Mouse (Mus musculus) neural tube, embryonic 14.5 days (tissue): Measurements from ENCODE around the gene Serpina10. TPM values are rescaled to one million over a fixed set of nuclear protein-coding genes. Genes with fewer than 3 reads are reported as not detected.
"Not testable (repeated sequence)": the region's sequence is repeated elsewhere in the genome, so short reads cannot be mapped to it uniquely, and the experiment has no call there.

Experiments used
- ATAC-seq: fragments of 200-750 bp; cut with Nextera tagmentation; 2 replicates; pipeline ENCODE4 v1.8.0; 2017; ENCODE audit warnings: low read depth, mild to moderate bottlenecking, moderate TSS enrichment, moderate library complexity
- H3K27ac ChIP-seq: fragments of 300-500 bp; sonication (generic); 2 replicates; pipeline ENCODE4 v1.5.1; 2014; ENCODE audit warnings: low read depth, mild to moderate bottlenecking, control low read depth, low read length, moderate library complexity, mixed read lengths
- H3K27me3 ChIP-seq: fragments of 300-500 bp; sonication (generic); 2 replicates; pipeline ENCODE4 v1.6.1; 2014; ENCODE audit warnings: low read length; ENCODE audit not compliant: control insufficient read depth, insufficient read depth
- H3K36me3 ChIP-seq: fragments of 300-500 bp; sonication (generic); 2 replicates; pipeline ENCODE4 v1.6.1; 2014; ENCODE audit warnings: low read length, mixed read lengths; ENCODE audit not compliant: control insufficient read depth, insufficient read depth
- H3K4me1 ChIP-seq: fragments of 300-500 bp; sonication (generic); 2 replicates; pipeline ENCODE4 v1.6.1; 2014; ENCODE audit warnings: low read length; ENCODE audit not compliant: control insufficient read depth, insufficient read depth
- H3K4me2 ChIP-seq: fragments of 300-500 bp; sonication (generic); 2 replicates; pipeline ENCODE4 v1.6.1; 2014; ENCODE audit warnings: mild to moderate bottlenecking, low read depth, low read length, control low read depth
- H3K4me3 ChIP-seq: fragments of 300-500 bp; sonication (generic); 2 replicates; pipeline ENCODE4 v1.5.1; 2014; ENCODE audit warnings: low read depth, low read length, control low read depth, mixed read lengths
- H3K9ac ChIP-seq: fragments of 300-500 bp; sonication (generic); replicated peaks from 2 replicates; pipeline ENCODE4 v1.6.1; 2014; ENCODE audit warnings: low read depth, mild to moderate bottlenecking, control low read depth, low read length, mixed read lengths
- H3K9me3 ChIP-seq: fragments of 300-500 bp; sonication (generic); 2 replicates; pipeline ENCODE4 v1.6.1; 2016; ENCODE audit warnings: low read length; ENCODE audit not compliant: control insufficient read depth
- WGBS: fragments of 180-500 bp; shearing (Covaris S2); extraction: QIAGEN DNeasy Blood & Tissue Kit; methylation state at CpG from one replicate; pipeline ENCODE4 v1.1.7; 2014; 5-methylcytosine and 5-hydroxymethylcytosine counted together
- polyA plus RNA-seq: library from polyadenylated mRNA; unstranded; fragments of >200 nt; fragmentation: Nextera tagmentation; extraction: Ambion mirVana; gene quantifications from 2 replicates; pipeline ENCODE4 v1.2.1, GENCODE M21; 2014

The Serpina10 gene
- 0.18 TPM in 1 of 2 replicates, not detected in the other for polyA plus RNA-seq

GRCm38 (mm10) chr12:103631203-103631612, at the start of gene Serpina10:
Gene Serpina10 (minus strand): TSS chr12:103631444.
- Histone ChIP-seq H3K9me3 (no peaks in the 10 kb centered on the region), H3K9ac (no peak within 1 kb of the TSS), H3K27me3 (no peaks in the 10 kb centered on the region), H3K4me3 (no peak within 1 kb of the TSS), H3K4me2 (no peak within 1 kb of the TSS), H3K36me3 (no peaks in the 10 kb centered on the region), H3K27ac (no peak within 1 kb of the TSS), H3K4me1 (no peaks in the 10 kb centered on the region)
- WGBS: 77% methylated on average over 3 of the region's 3 CpGs
- no peak for ATAC-seq

GRCm38 (mm10) chr12:103679853-103680252, 48.6 kb upstream of the Serpina10 start:
- not testable (repeated sequence) for H3K9ac ChIP-seq, H3K27ac ChIP-seq, H3K4me3 ChIP-seq, H3K36me3 ChIP-seq, H3K9me3 ChIP-seq, ATAC-seq, H3K4me1 ChIP-seq, H3K27me3 ChIP-seq, H3K4me2 ChIP-seq
- 97% methylated on average over 1 of the region's 1 CpGs for WGBS

DNA sequence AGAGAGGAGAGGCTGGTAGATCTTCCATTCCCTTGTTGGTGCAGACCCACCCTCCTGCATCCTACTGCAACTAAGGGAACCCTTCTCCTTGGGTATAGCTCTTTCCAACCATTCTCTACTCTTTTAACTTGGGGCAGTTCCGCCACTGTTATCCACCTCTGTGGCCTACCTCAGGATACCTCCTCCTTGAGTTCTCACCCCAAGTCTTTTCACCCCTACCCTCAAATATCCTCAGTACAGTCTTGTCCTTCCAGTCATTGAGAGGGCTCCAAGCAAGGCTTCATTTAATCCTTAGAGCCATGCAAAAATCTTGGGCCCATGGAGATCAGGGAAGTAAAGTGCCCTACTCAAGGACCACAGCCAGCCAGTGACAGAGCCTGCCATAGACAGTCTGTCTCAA, 44.8 kb upstream of the Serpina10 start, which contains the start of gene Serpina16:
Gene Serpina16, minus strand, starts transcription at position 101 of the 400 bp plus-strand sequence.
- H3K27ac ChIP-seq: no peak within 1 kb of the TSS
- H3K9ac ChIP-seq: no peak within 1 kb of the TSS
- WGBS: 86% methylated on average over 1 of the region's 1 CpGs
- no peaks in the 10 kb centered on the region for H3K36me3 ChIP-seq
- no peak for ATAC-seq
- H3K27me3 ChIP-seq: no peaks in the 10 kb centered on the region
- no peak within 1 kb of the TSS for H3K4me2 ChIP-seq
- no peaks in the 10 kb centered on the region for H3K9me3 ChIP-seq
- H3K4me3 ChIP-seq: no peak within 1 kb of the TSS
- no peaks in the 10 kb centered on the region for H3K4me1 ChIP-seq

- Histone ChIP-seq H3K9me3 (no peaks in the 10 kb centered on the region), H3K4me3 (no peak overlapping the region), H3K27me3 (no peaks in the 10 kb centered on the region), H3K4me2 (no peak overlapping the region), H3K27ac (no peak overlapping the region), H3K36me3 (no peaks in the 10 kb centered on the region), H3K9ac (no peak overlapping the region), H3K4me1 (no peaks in the 10 kb centered on the region)
- ATAC-seq: no peak
- WGBS: 87% methylated on average over 2 of the region's 2 CpGs
Measured at GRCm38 (mm10) chr12:103673179-103673578, 41.9 kb upstream of the Serpina10 start.

GRCm38 (mm10) chr12:103671483-103671882, 40.2 kb upstream of the Serpina10 start:
- 81% methylated on average over 3 of the region's 3 CpGs for WGBS
- Histone ChIP-seq H3K27me3 (no peaks in the 10 kb centered on the region), H3K9me3 (no peaks in the 10 kb centered on the region), H3K27ac (no peak overlapping the region), H3K4me3 (no peak overlapping the region), H3K9ac (no peak overlapping the region), H3K4me2 (no peak overlapping the region), H3K36me3 (no peaks in the 10 kb centered on the region), H3K4me1 (no peaks in the 10 kb centered on the region)
- ATAC-seq: no peak

GRCm38 (mm10) chr12:103670964-103671363, 39.7 kb upstream of the Serpina10 start:
- 78% methylated on average over 2 of the region's 2 CpGs for WGBS
- Histone ChIP-seq H3K4me2 (no peak overlapping the region), H3K9me3 (no peaks in the 10 kb centered on the region), H3K4me1 (no peaks in the 10 kb centered on the region), H3K36me3 (no peaks in the 10 kb centered on the region), H3K4me3 (no peak overlapping the region), H3K9ac (no peak overlapping the region), H3K27ac (no peak overlapping the region), H3K27me3 (no peaks in the 10 kb centered on the region)
- no peak for ATAC-seq

GRCm38 (mm10) chr12:103670344-103670743, 39.1 kb upstream of the Serpina10 start:
- H3K27me3 ChIP-seq: no peaks in the 10 kb centered on the region
- no peak for ATAC-seq
- no peaks in the 10 kb centered on the region for H3K36me3 ChIP-seq
- no peak overlapping the region for H3K9ac ChIP-seq
- no peaks in the 10 kb centered on the region for H3K9me3 ChIP-seq
- 91% methylated on average over 5 of the region's 5 CpGs for WGBS
- no peak overlapping the region for H3K27ac ChIP-seq
- H3K4me1 ChIP-seq: no peaks in the 10 kb centered on the region
- H3K4me3 ChIP-seq: no peak overlapping the region
- H3K4me2 ChIP-seq: no peak overlapping the region

GRCm38 (mm10) chr12:103665286-103665685, 34.0 kb upstream of the Serpina10 start:
- ATAC-seq: no peak
- Histone ChIP-seq H3K27ac (no peak overlapping the region), H3K4me3 (no peak overlapping the region), H3K4me1 (no peaks in the 10 kb centered on the region), H3K9ac (no peak overlapping the region), H3K4me2 (no peak overlapping the region), H3K36me3 (no peaks in the 10 kb centered on the region), H3K27me3 (no peaks in the 10 kb centered on the region), H3K9me3 (no peaks in the 10 kb centered on the region)
- 91% methylated on average over 3 of the region's 3 CpGs for WGBS

- not testable (repeated sequence) for H3K4me3 ChIP-seq, H3K4me2 ChIP-seq, H3K36me3 ChIP-seq, H3K27me3 ChIP-seq, H3K27ac ChIP-seq, H3K9ac ChIP-seq, H3K4me1 ChIP-seq, ATAC-seq, H3K9me3 ChIP-seq
Measured at GRCm38 (mm10) chr12:103662053-103662452, 30.8 kb upstream of the Serpina10 start.

- Histone ChIP-seq H3K27me3 (no peaks in the 10 kb centered on the region), H3K36me3 (no peaks in the 10 kb centered on the region), H3K9me3 (no peaks in the 10 kb centered on the region), H3K4me1 (no peaks in the 10 kb centered on the region), H3K9ac (no peak overlapping the region), H3K4me2 (no peak overlapping the region), H3K27ac (no peak overlapping the region), H3K4me3 (no peak overlapping the region)
- WGBS: 89% methylated on average over 5 of the region's 5 CpGs
- no peak for ATAC-seq
Measured at GRCm38 (mm10) chr12:103660076-103660475, 28.8 kb upstream of the Serpina10 start.
